Mouse (Mus musculus): Measurements from ENCODE around the gene Plpp2. TPM values are rescaled to one million over a fixed set of nuclear protein-coding genes. Genes with fewer than 3 reads are reported as not detected.

Plpp2 gene
- polyA plus RNA-seq, 1 experiment from 2014 or later = 27.1 TPM

DNA sequence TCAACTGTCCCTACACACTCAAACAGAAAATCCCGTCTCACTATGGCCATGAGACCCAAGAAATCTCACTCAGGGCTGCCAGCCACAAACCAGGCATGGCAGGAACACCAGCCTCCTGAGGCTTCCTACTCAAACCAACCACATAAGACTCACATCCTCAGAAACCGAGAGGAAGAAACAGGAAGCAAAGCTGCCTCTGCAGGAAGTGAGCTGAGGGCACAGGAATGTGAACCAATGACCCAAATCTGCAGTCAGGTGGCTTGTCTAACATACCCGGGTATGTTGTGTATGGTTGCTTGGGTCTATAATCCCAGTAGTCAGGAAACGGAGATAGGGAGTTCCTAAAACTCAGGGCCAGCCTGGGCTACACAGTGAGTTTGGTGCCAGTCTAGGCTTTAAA is 5.3 kb upstream of the Plpp2 start:
- peak; percentile 12 for DNase-seq (ENCODE audit: low spot score)
- no peak for ATAC-seq (replicated peaks; ENCODE audit: low FRiP score)
- Histone ChIP-seq H3K9ac (ENCODE audit: low read depth, low read length) (no peak overlapping the region), H3K36me3 (ENCODE audit: control insufficient read depth, insufficient read depth, low read length) (peaks cover 34% of the 10 kb centered on the region), H3K27ac (ENCODE audit: low read depth, low read length) (no peak overlapping the region), H3K4me2 (no peak overlapping the region), H3K4me1 (replicated peaks; ENCODE audit: control insufficient read depth, insufficient read depth, low read length) (peaks cover 3% of the 10 kb centered on the region), H3K4me3 (ENCODE audit: low read depth, low read length) (no peak overlapping the region), H3K9me3 (ENCODE audit: control insufficient read depth, low read length) (no peaks in the 10 kb centered on the region), H3K27me3 (replicated peaks; ENCODE audit: control insufficient read depth, insufficient read depth, low read length) (no peaks in the 10 kb centered on the region)
- 57% methylated on average over 4 of the region's 4 CpGs for WGBS

DNA sequence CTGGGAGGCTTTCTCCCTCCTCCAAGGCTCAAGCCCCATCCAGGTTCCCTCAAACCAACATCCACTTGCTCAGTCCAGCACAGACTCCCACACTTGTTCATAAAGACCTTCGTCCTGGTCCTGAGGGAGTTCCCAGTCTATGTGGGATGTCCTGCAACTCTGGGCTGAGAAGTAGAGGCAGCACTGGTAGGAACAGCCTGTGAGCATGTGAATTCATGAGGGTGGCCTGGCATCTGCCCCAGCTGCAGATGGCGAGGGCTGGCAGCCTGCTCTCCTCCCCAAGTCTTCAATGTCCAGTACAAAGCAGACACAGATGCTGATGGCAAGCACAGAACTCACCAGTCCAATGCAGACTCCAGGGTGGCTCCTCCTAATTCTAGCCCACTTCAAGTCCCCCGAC is 4.7 kb upstream of the Plpp2 start:
- H3K4me1 ChIP-seq (replicated peaks; ENCODE audit: control insufficient read depth, insufficient read depth, low read length) = peaks cover 5% of the 10 kb centered on the region
- 90% methylated on average over 3 of the region's 3 CpGs for WGBS
- H3K4me2 ChIP-seq = no peak overlapping the region
- no peak overlapping the region for H3K9ac ChIP-seq (ENCODE audit: low read depth, low read length)
- H3K27me3 ChIP-seq (replicated peaks; ENCODE audit: control insufficient read depth, insufficient read depth, low read length) = no peaks in the 10 kb centered on the region
- DNase-seq (ENCODE audit: low spot score) (peak; percentile 28), ATAC-seq (replicated peaks; ENCODE audit: low FRiP score) (no peak)
- H3K9me3 ChIP-seq (ENCODE audit: control insufficient read depth, low read length) = no peaks in the 10 kb centered on the region
- H3K4me3 ChIP-seq (ENCODE audit: low read depth, low read length) = no peak overlapping the region
- no peak overlapping the region for H3K27ac ChIP-seq (ENCODE audit: low read depth, low read length)
- H3K36me3 ChIP-seq (ENCODE audit: control insufficient read depth, insufficient read depth, low read length) = peaks cover 29% of the 10 kb centered on the region

DNA sequence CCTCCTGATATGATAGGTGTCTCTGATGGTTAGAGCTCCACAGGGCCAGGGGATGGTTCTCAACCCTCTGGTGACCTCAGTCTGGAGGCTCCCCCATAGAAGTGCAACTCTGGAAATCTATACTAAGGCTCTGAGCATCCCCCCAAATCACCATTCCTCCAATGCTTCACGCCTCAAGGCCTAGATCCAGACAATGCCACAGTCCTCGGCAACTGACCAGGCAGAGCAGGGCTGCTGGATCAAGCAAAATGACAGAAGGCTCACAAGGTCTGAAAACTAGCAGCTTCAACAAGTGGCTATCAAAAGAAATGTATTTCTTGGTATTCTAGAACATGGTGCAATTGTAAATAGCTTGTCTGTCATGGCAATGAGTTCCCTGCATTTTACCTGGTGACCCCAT is 4.2 kb upstream of the Plpp2 start:
- no peak overlapping the region for H3K4me2 ChIP-seq
- DNase-seq (ENCODE audit: low spot score) = peak; percentile 11
- no peak overlapping the region for H3K27ac ChIP-seq (ENCODE audit: low read depth, low read length)
- H3K36me3 ChIP-seq (ENCODE audit: control insufficient read depth, insufficient read depth, low read length) = peaks cover 26% of the 10 kb centered on the region
- H3K4me1 ChIP-seq (replicated peaks; ENCODE audit: control insufficient read depth, insufficient read depth, low read length) = peaks cover 8% of the 10 kb centered on the region
- H3K27me3 ChIP-seq (replicated peaks; ENCODE audit: control insufficient read depth, insufficient read depth, low read length) = no peaks in the 10 kb centered on the region
- no peak overlapping the region for H3K9ac ChIP-seq (ENCODE audit: low read depth, low read length)
- ATAC-seq (replicated peaks; ENCODE audit: low FRiP score) = no peak
- WGBS = 85% methylated on average over 2 of the region's 2 CpGs
- no peaks in the 10 kb centered on the region for H3K9me3 ChIP-seq (ENCODE audit: control insufficient read depth, low read length)
- H3K4me3 ChIP-seq (ENCODE audit: low read depth, low read length) = no peak overlapping the region

DNA sequence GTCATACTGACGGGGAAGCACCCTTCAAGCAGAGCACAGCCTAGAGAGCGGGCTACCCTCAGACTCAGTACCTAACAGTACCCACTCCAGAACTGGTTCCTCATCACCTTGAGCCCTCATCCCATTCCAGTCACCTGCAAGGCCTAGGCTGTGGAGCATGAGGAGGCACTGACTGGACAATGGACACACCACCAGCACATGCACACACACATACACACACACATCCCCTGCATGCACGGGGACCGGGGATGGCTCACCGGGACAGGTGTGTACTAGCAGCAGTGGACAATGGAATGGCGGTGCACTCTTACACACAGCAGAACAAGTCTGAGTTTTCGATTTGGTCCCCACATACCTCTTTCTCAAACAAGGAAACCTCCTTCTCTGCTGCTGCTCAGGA is 3.7 kb upstream of the Plpp2 start:
- ATAC-seq (replicated peaks; ENCODE audit: low FRiP score) = no peak
- H3K4me2 ChIP-seq = no peak overlapping the region
- H3K4me3 ChIP-seq (ENCODE audit: low read depth, low read length) = no peak overlapping the region
- no peaks in the 10 kb centered on the region for H3K27me3 ChIP-seq (replicated peaks; ENCODE audit: control insufficient read depth, insufficient read depth, low read length)
- 90% methylated on average over 7 of the region's 7 CpGs for WGBS
- no peaks in the 10 kb centered on the region for H3K9me3 ChIP-seq (ENCODE audit: control insufficient read depth, low read length)
- peak; percentile 29 for DNase-seq (ENCODE audit: low spot score)
- H3K27ac ChIP-seq (ENCODE audit: low read depth, low read length) = no peak overlapping the region
- H3K4me1 ChIP-seq (replicated peaks; ENCODE audit: control insufficient read depth, insufficient read depth, low read length) = peaks cover 10% of the 10 kb centered on the region
- peaks cover 21% of the 10 kb centered on the region for H3K36me3 ChIP-seq (ENCODE audit: control insufficient read depth, insufficient read depth, low read length)
- H3K9ac ChIP-seq (ENCODE audit: low read depth, low read length) = no peak overlapping the region

DNA sequence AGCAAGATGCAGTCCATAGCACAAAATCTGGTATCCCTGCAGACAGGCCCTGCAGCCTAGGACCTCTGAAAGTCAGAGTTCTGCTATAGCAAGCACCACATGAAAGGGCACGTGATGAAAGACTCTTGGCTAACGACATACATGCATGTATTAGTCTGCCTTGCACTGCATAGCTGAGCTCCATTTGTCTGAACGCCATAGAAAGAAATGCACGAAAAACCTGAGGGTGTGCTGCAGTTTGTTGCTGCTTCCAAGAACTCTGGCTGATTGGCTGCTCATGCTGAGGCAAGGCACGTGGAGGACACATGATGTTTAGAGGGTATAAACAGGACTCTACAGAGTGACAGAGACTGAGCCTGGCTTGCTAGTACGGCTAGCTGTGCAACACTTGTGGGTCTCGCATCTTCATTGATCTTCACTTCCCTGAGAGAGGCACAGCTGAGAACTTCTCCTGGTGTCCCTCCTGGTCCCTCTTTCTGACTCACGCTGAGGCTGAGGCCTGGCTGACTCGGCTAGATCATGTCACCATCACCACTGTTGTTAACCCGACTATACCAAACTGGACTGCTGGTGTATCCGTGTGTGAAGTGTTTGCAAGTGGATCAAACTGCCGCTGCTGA is 3.0 kb upstream of the Plpp2 start:
- no peaks in the 10 kb centered on the region for H3K9me3 ChIP-seq (ENCODE audit: control insufficient read depth, low read length)
- H3K27me3 ChIP-seq (replicated peaks; ENCODE audit: control insufficient read depth, insufficient read depth, low read length) = no peaks in the 10 kb centered on the region
- DNase-seq (ENCODE audit: low spot score) (peak; percentile 29), ATAC-seq (replicated peaks; ENCODE audit: low FRiP score) (no peak)
- H3K4me3 ChIP-seq (ENCODE audit: low read depth, low read length) = no peak overlapping the region
- H3K4me1 ChIP-seq (replicated peaks; ENCODE audit: control insufficient read depth, insufficient read depth, low read length) = peaks cover 10% of the 10 kb centered on the region
- no peak overlapping the region for H3K9ac ChIP-seq (ENCODE audit: low read depth, low read length)
- WGBS = 71% methylated on average over 12 of the region's 12 CpGs
- peaks cover 17% of the 10 kb centered on the region for H3K36me3 ChIP-seq (ENCODE audit: control insufficient read depth, insufficient read depth, low read length)
- no peak overlapping the region for H3K4me2 ChIP-seq
- no peak overlapping the region for H3K27ac ChIP-seq (ENCODE audit: low read depth, low read length)

DNA sequence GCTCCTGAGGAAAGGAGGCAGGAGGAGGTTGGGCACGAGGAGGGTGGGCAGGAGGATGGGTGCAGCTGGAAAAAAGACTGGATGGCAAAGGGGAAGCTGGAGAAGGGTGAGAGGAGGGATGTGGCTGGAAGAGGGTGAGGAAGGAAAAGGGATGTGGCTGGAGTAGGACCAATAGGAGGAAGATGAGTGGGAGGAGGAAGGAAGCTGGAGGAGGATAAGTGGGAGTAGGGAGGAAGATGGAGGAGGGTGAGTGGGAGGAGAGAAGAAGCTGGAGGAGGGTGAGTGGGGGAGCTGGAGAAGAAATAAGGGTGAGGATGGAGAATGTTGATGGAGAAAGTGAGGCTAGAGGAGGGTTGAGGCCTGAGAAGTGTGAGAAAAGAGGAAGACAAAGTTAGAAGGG is 1.8 kb upstream of the Plpp2 start:
- Histone ChIP-seq H3K27me3 (replicated peaks; ENCODE audit: control insufficient read depth, insufficient read depth, low read length) (no peaks in the 10 kb centered on the region), H3K4me2 (no peak overlapping the region), H3K9me3 (ENCODE audit: control insufficient read depth, low read length) (no peaks in the 10 kb centered on the region), H3K4me3 (ENCODE audit: low read depth, low read length) (no peak overlapping the region), H3K4me1 (replicated peaks; ENCODE audit: control insufficient read depth, insufficient read depth, low read length) (peaks cover 11% of the 10 kb centered on the region), H3K36me3 (ENCODE audit: control insufficient read depth, insufficient read depth, low read length) (peaks cover 6% of the 10 kb centered on the region), H3K27ac (ENCODE audit: low read depth, low read length) (no peak overlapping the region), H3K9ac (ENCODE audit: low read depth, low read length) (no peak overlapping the region)
- ATAC-seq (replicated peaks; ENCODE audit: low FRiP score) (no peak), DNase-seq (ENCODE audit: low spot score) (no peak)
- 40% methylated on average over 1 of the region's 1 CpGs for WGBS

DNA sequence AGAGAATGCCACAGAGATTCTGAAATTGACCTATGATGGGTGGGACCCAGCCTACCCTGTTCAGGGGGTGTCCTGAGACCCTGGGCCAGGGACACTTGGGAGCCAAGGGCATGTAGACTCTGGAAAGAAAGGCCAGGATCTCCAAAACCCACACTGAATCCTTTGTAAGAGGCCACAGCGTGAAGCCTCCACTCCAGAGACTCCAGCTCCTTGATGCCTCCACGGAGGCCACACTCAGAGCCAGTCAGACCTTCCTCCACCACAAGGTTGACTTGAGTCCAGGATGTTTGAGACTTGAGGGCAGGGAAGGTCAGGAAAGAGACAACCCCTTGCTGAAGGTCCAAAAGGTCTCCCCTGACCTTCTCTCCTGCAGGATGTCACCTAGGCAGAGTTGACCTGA is 830 bp upstream of the Plpp2 start:
- H3K4me3 ChIP-seq (ENCODE audit: low read depth, low read length) = no peak overlapping the region
- no peak overlapping the region for H3K9ac ChIP-seq (ENCODE audit: low read depth, low read length)
- 84% methylated on average over 2 of the region's 2 CpGs for WGBS
- no peaks in the 10 kb centered on the region for H3K27me3 ChIP-seq (replicated peaks; ENCODE audit: control insufficient read depth, insufficient read depth, low read length)
- DNase-seq (ENCODE audit: low spot score) (no peak), ATAC-seq (replicated peaks; ENCODE audit: low FRiP score) (no peak)
- no peak overlapping the region for H3K4me2 ChIP-seq
- no peaks in the 10 kb centered on the region for H3K9me3 ChIP-seq (ENCODE audit: control insufficient read depth, low read length)
- H3K27ac ChIP-seq (ENCODE audit: low read depth, low read length) = no peak overlapping the region
- peaks cover 2% of the 10 kb centered on the region for H3K36me3 ChIP-seq (ENCODE audit: control insufficient read depth, insufficient read depth, low read length)
- peaks cover 14% of the 10 kb centered on the region for H3K4me1 ChIP-seq (replicated peaks; ENCODE audit: control insufficient read depth, insufficient read depth, low read length)

DNA sequence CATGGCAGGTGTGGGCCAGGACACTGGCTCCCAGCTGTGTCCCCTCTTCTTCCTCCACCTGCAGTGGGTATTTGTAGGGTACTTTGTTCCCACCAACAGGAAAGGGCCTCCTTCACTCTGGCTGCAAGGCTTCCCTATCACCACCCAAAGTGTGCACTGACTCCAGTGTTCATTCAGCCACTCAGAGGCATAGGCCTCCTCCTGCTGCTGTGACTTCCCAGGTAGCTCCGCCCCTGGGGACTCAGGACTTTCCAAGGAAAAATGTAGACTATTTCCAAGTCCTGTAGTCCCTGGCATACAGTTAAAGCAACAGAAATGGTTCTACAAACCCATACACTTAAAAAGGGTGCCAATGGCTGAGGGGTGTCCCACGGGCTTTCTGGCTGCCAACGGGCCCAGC is 918 bp downstream of the Plpp2 start:
- H3K9ac ChIP-seq (ENCODE audit: low read depth, low read length) = peak overlapping the region; percentile 71
- H3K9me3 ChIP-seq (ENCODE audit: control insufficient read depth, low read length) = no peaks in the 10 kb centered on the region
- H3K27me3 ChIP-seq (replicated peaks; ENCODE audit: control insufficient read depth, insufficient read depth, low read length) = no peaks in the 10 kb centered on the region
- H3K4me2 ChIP-seq = peak overlapping the region; percentile 84
- 32% methylated on average over 3 of the region's 3 CpGs for WGBS
- 0 out of 2 replicates have a peak overlapping the region, but pooled peaks have one; percentile 30 for H3K27ac ChIP-seq (ENCODE audit: low read depth, low read length)
- peaks cover 14% of the 10 kb centered on the region for H3K4me1 ChIP-seq (replicated peaks; ENCODE audit: control insufficient read depth, insufficient read depth, low read length)
- peak; percentile 32 for DNase-seq (ENCODE audit: low spot score)
- peak overlapping the region; percentile 73 for H3K4me3 ChIP-seq (ENCODE audit: low read depth, low read length)
- peaks cover 4% of the 10 kb centered on the region; the same call in 1 of the 2 replicates for H3K36me3 ChIP-seq (ENCODE audit: control insufficient read depth, insufficient read depth, low read length)
- no peak for ATAC-seq (replicated peaks; ENCODE audit: low FRiP score)

DNA sequence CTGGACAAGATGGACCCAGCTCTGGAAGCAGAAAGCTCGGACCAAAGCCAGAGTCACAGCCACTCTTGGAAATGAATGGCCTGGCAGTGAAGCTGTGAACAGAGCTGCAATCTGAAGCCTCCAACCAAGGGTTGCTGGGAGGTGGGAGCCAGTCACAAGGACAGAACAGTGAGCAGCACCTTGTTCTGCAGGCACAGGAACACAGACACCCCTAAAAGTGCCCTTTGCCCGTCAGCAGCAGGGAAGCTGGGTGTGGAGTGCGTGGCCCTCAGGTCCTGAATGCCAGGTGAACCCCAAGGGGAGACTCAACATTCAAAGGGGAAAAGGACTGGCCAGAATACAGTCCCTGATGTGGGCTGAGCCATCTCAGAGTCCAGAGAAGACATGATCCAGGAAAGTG is 2.0 kb downstream of the Plpp2 start:
- peak; percentile 28 for DNase-seq (ENCODE audit: low spot score)

More for the DNA sequence above, 2.0 kb downstream of the Plpp2 start:
- peaks cover 4% of the 10 kb centered on the region; the same call in 1 of the 2 replicates for H3K36me3 ChIP-seq (ENCODE audit: control insufficient read depth, insufficient read depth, low read length)
- H3K27me3 ChIP-seq (replicated peaks; ENCODE audit: control insufficient read depth, insufficient read depth, low read length) = no peaks in the 10 kb centered on the region
- peaks cover 14% of the 10 kb centered on the region for H3K4me1 ChIP-seq (replicated peaks; ENCODE audit: control insufficient read depth, insufficient read depth, low read length)
- no peak for ATAC-seq (replicated peaks; ENCODE audit: low FRiP score)
- H3K9ac ChIP-seq (ENCODE audit: low read depth, low read length) = no peak overlapping the region
- no peaks in the 10 kb centered on the region for H3K9me3 ChIP-seq (ENCODE audit: control insufficient read depth, low read length)
- no peak overlapping the region for H3K4me2 ChIP-seq
- no peak overlapping the region for H3K27ac ChIP-seq (ENCODE audit: low read depth, low read length)
- H3K4me3 ChIP-seq (ENCODE audit: low read depth, low read length) = no peak overlapping the region
- 89% methylated on average over 3 of the region's 3 CpGs for WGBS

Data from liver, embryonic 11.5 days (tissue).